Mouse (Mus musculus) neural tube, postnatal 0 days (tissue): Measurements from ENCODE around the gene Mfsd9. TPM values are rescaled to one million over a fixed set of nuclear protein-coding genes. Genes with fewer than 3 reads are reported as not detected.

Experiments
- polyA plus RNA-seq: library from polyadenylated mRNA; unstranded; fragments of >200 nt; fragmentation: Nextera tagmentation; extraction: Ambion mirVana; gene quantifications from 2 replicates; pipeline ENCODE4 v1.2.1, GENCODE M21; 2015

Mfsd9 gene
- polyA plus RNA-seq: 6.2 and 7.4 TPM in 2 replicates

GRCm38 (mm10) chr1:40790324-40791141 lies at the start of gene Mfsd9:
Mfsd9 (minus strand) TSS chr1:40790687.

DNA sequence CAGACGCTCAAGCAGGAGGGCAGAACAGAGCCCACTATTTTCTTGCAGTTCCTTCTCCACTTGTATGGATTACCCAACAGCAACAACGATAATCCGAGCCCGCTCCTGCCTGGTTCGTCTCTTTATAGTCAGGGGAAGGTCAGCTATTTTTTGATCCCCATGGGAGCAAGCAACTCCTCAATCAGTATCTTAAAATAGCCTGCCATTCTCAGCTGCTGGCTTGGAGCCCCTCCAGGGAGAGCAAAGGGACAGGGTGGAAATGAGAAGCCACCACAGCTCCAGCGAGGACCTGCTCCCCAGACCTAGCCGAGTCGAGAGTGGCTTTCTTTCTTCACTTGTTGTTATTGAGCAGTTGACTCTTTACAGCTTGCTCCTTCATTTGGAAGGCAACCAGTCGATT lies 14.9 kb upstream of the Mfsd9 start, which contains the start of gene Tmem182:
TSS of gene Tmem182 (plus strand) at position 251 of the 400 bp plus-strand sequence.

Other genes with a start within 250 kb of the Mfsd9 start
- 0.08 and 0.09 TPM in 2 replicates for gene Slc9a4, start 210.6 kb downstream of the Mfsd9 start, polyA plus RNA-seq
- 1.1 and 1.4 TPM in 2 replicates for gene Slc9a2, start 110.1 kb downstream of the Mfsd9 start, polyA plus RNA-seq
- 0.19 and 0.39 TPM in 2 replicates for gene Tmem182, start 14.9 kb upstream of the Mfsd9 start, polyA plus RNA-seq